ENCODE assay signal across 21 mouse cellular contexts in the genomic region with DNA sequence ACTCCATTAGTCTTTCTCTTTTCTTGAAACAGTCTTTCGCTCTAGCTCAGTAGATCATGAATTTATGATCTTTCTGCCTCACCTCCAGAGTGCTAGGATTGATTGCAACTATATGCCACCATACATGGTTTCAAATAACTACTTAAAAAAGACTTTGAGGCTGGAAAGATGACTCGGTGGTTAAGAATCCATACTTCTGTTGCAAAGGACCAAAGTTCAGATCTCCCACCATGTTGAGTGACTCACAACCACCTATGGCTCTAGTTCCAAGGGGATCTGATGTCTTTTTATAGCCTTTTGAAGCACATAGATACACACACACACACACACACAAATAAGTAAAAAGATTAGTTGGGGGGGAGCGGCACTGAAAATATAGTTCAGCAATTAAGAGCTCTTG. TPM values are rescaled to one million over a fixed set of nuclear protein-coding genes. Genes with fewer than 3 reads are reported as not detected.
"Had no signal": no experiment of that assay in that cellular context is flagged by ENCODE, and none has a peak within 500 bp of the region (broad histone marks: within the 10 kb centered on the region; RNA-seq: fewer than 3 reads in every experiment).

No protein-coding gene starts in this region.

- DNase-seq: liver, postnatal 0 days; lung, adult 2 months; lung, postnatal 14 days; lung, postnatal 36 days; right cerebral cortex, postnatal 14 days; thymus, adult 2 months; thymus, postnatal 14 days; thymus, postnatal 36 days had no signal

- ATAC-seq: liver, postnatal 0 days; lung, postnatal 0 days; midbrain, embryonic 15.5 days had no signal

- H3K4me1 ChIP-seq: lung, embryonic 15.5 days; midbrain, embryonic 12.5 days; midbrain, embryonic 15.5 days; neural tube, embryonic 12.5 days; stomach, embryonic 15.5 days had no signal

- H3K27ac ChIP-seq: lung, embryonic 15.5 days; macrophage; midbrain, embryonic 12.5 days; midbrain, embryonic 15.5 days; neural tube, embryonic 12.5 days; stomach, embryonic 15.5 days; stomach, postnatal 0 days had no signal

- H3K9me3 ChIP-seq: lung, embryonic 15.5 days; megakaryocyte, embryonic 14.5 days; midbrain, embryonic 12.5 days; midbrain, embryonic 15.5 days; neural tube, embryonic 12.5 days; stomach, embryonic 15.5 days had no signal

- H3K4me3 ChIP-seq: lung, embryonic 15.5 days; megakaryocyte, embryonic 14.5 days; midbrain, embryonic 12.5 days; midbrain, embryonic 15.5 days; neural tube, embryonic 12.5 days; stomach, embryonic 15.5 days had no signal

- H3K4me2 ChIP-seq: lung, embryonic 15.5 days; midbrain, embryonic 12.5 days; midbrain, embryonic 15.5 days; neural tube, embryonic 12.5 days; stomach, embryonic 15.5 days had no signal

- H3K9ac ChIP-seq: liver, postnatal 0 days; lung, embryonic 15.5 days; midbrain, embryonic 12.5 days; midbrain, embryonic 15.5 days; neural tube, embryonic 12.5 days; stomach, embryonic 15.5 days had no signal

- H3K27me3 ChIP-seq: lung, embryonic 15.5 days; megakaryocyte, embryonic 14.5 days; midbrain, embryonic 12.5 days; midbrain, embryonic 15.5 days; neural tube, embryonic 12.5 days; stomach, embryonic 15.5 days had no signal

RNA-seq across cellular contexts. Expression of gene Chrm4, which starts 31.6 kb away (rescaled TPM):
- total RNA-seq: monocyte, adult 5-6 weeks; neutrophil, adult 5-6 weeks had no signal
- polyA plus RNA-seq: liver, postnatal 0 days; lung, embryonic 15.5 days; macrophage had no signal

RNA-seq across cellular contexts. Expression of gene Mdk, which starts 36.7 kb away (rescaled TPM):
- total RNA-seq: monocyte, adult 5-6 weeks had no signal

RNA-seq across cellular contexts. Expression of gene Gm9821, which starts 50.1 kb away (rescaled TPM):
- polyA plus RNA-seq: lung, adult 2 months; spleen, adult 2 months; testis, adult 2 months had no signal
